Mouse (Mus musculus) brain, embryonic 14.5 days (tissue): Measurements from ENCODE around the gene Ythdf2.
A peak's percentile ranks its signal among the peaks of the same experiment; 100 is the strongest.

Experiments used
- CTCF ChIP-seq: fragments of 200-500 bp; IDR thresholded peaks from 2 replicates; pipeline ENCODE4 v1.5.1; 2012; ENCODE audit warnings: inconsistent platforms, mild to moderate bottlenecking, moderate library complexity, borderline replicate concordance; ENCODE audit not compliant: insufficient read depth, insufficient read length; ENCODE audit errors: extremely low read depth
- POLR2A ChIP-seq: fragments of 200-500 bp; IDR thresholded peaks from 2 replicates; pipeline ENCODE4 v1.6.1; 2012; ENCODE audit warnings: mild to moderate bottlenecking, inconsistent platforms, borderline replicate concordance; ENCODE audit not compliant: poor library complexity, insufficient read depth, insufficient read length, severe bottlenecking; ENCODE audit errors: extremely low read depth

GRCm38 (mm10) chr4:132181721-132182658, 30.1 kb downstream of the Ythdf2 start:
- TF ChIP-seq CTCF (peak; percentile 14; the same call in 1 of the 2 replicates), POLR2A (no peak)
